ENCODE assay signal across 15 mouse cellular contexts in the genomic region with DNA sequence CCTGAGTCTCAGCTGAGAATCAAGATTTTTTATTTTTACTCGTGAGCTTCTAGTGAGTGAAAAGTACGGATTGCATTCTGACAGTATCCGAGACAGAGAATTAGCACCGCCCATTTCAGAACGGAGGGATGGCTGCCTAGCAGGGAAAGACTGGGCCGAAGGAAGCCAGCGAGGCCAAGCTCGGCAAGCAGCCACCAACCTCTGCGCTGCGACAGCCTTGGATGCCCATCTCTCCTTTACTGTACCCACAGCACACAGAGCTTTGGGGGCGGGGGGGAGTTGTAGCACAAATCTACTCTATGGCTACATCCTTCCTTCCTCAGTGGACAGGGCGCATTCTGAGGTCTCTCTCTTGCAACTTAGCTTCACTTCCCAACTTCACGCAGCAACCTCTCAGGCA.
DNase-seq lines count a peak whose midpoint lies in the region; TF ChIP-seq lines count a peak whose summit lies in the region.
"Had no signal": no experiment of that assay in that cellular context is flagged by ENCODE, and none has a peak within 500 bp of the region (broad histone marks: within the 10 kb centered on the region; RNA-seq: fewer than 3 reads in every experiment).

No protein-coding gene starts in this region.

- no peak overlapping the region for H3K4me3 ChIP-seq in layer of hippocampus, adult 2 months
- H3K4me3 ChIP-seq: embryonic facial prominence, embryonic 13.5 days; embryonic facial prominence, embryonic 15.5 days; erythroblast, embryonic 14.5 days; forebrain, embryonic 10.5 days; forebrain, embryonic 12.5 days had no signal

- H3K27ac ChIP-seq in layer of hippocampus, adult 2 months = peak overlapping the region; percentile 64; the same call in 1 of the 2 replicates
- H3K27ac ChIP-seq: embryonic facial prominence, embryonic 13.5 days; embryonic facial prominence, embryonic 15.5 days; forebrain, embryonic 10.5 days; forebrain, embryonic 12.5 days had no signal

- no peak for TF ChIP-seq CTCF in layer of hippocampus, adult 2 months (conservative IDR thresholded peaks at IDR 0.05)

- peak; percentile 39 for DNase-seq in cerebellum, adult 9-11 months
- no peak for DNase-seq in cerebellum, postnatal 4 days (ENCODE audit: low spot score in 2 of 2)
- peak; percentile 53 to 56 for DNase-seq in cerebellum, postnatal 14 days
- DNase-seq in cerebellum, postnatal 36 days = no peak
- no peak for DNase-seq in layer of hippocampus, adult 2 months (ENCODE audit: low spot score in 2 of 2)
- DNase-seq in layer of hippocampus, adult 9-10 months (ENCODE audit: low spot score) = no peak
- DNase-seq: adrenal gland, adult 2 months; adrenal gland, postnatal 10 days; adrenal gland, postnatal 25 days; embryo, embryonic 11 days had no signal

Comparison
In these comparisons a context has a peak if more than half of its experiments do, and no peak if none do; other contexts are left out.
1. DNase-seq: peak in cerebellum, adult 9-11 months (single experiment) and cerebellum, postnatal 14 days (2 of 2); none in cerebellum, postnatal 4 days (0 of 2), cerebellum, postnatal 36 days (0 of 2), layer of hippocampus, adult 2 months (0 of 2) and layer of hippocampus, adult 9-10 months (single experiment).